Mouse (Mus musculus): ENCODE data around the gene Tenm2. TPM values are rescaled to one million over a fixed set of nuclear protein-coding genes. Genes with fewer than 3 reads are reported as not detected.
A peak's percentile ranks its signal among the peaks of the same experiment; 100 is the strongest.

The Tenm2 gene
- polyA plus RNA-seq, 1 experiment from 2014 or later: 3.4 TPM

- H3K9me3 ChIP-seq (ENCODE audit: control insufficient read depth, low read length): no peaks in the 10 kb centered on the region
- no peaks in the 10 kb centered on the region for H3K4me1 ChIP-seq (ENCODE audit: control insufficient read depth, insufficient read depth, low read length)
- no peaks in the 10 kb centered on the region for H3K36me3 ChIP-seq (ENCODE audit: control insufficient read depth, insufficient read depth, low read length)
- DNase-seq (ENCODE audit: low spot score) (no peak), ATAC-seq (ENCODE audit: low read depth) (no peak)
- no peak overlapping the region for H3K27ac ChIP-seq (replicated peaks; ENCODE audit: low read depth, low read length)
- H3K9ac ChIP-seq (ENCODE audit: low read depth, low read length): no peak overlapping the region
- H3K27me3 ChIP-seq (replicated peaks; ENCODE audit: control insufficient read depth, insufficient read depth, low read length): no peaks in the 10 kb centered on the region
- no peak overlapping the region for H3K4me3 ChIP-seq (ENCODE audit: low read depth, low read length)
- H3K4me2 ChIP-seq (ENCODE audit: low read depth, low read length): no peak overlapping the region
- whole genome bisulfite sequencing: 79% methylated on average over 7 of the region's 7 CpGs
Measured at GRCm38 (mm10) chr11:36560785-36561548, 674.8 kb downstream of the Tenm2 start.

- Histone ChIP-seq H3K27ac (replicated peaks; ENCODE audit: low read depth, low read length) (no peak overlapping the region), H3K27me3 (replicated peaks; ENCODE audit: control insufficient read depth, insufficient read depth, low read length) (no peaks in the 10 kb centered on the region), H3K9me3 (ENCODE audit: control insufficient read depth, low read length) (no peaks in the 10 kb centered on the region), H3K4me1 (ENCODE audit: control insufficient read depth, insufficient read depth, low read length) (no peaks in the 10 kb centered on the region), H3K36me3 (ENCODE audit: control insufficient read depth, insufficient read depth, low read length) (no peaks in the 10 kb centered on the region), H3K4me3 (ENCODE audit: low read depth, low read length) (no peak overlapping the region), H3K9ac (ENCODE audit: low read depth, low read length) (no peak overlapping the region), H3K4me2 (ENCODE audit: low read depth, low read length) (no peak overlapping the region)
- DNase-seq (ENCODE audit: low spot score): no peak
- no peak for ATAC-seq (ENCODE audit: low read depth)
- WGBS: 77% methylated on average over 6 of the region's 6 CpGs
Measured at GRCm38 (mm10) chr11:36557316-36557715, 678.4 kb downstream of the Tenm2 start.

GRCm38 (mm10) chr11:36553286-36553685, 682.5 kb downstream of the Tenm2 start:
- Histone ChIP-seq H3K4me2 (ENCODE audit: low read depth, low read length) (no peak overlapping the region), H3K4me1 (ENCODE audit: control insufficient read depth, insufficient read depth, low read length) (no peaks in the 10 kb centered on the region), H3K27ac (replicated peaks; ENCODE audit: low read depth, low read length) (no peak overlapping the region), H3K27me3 (replicated peaks; ENCODE audit: control insufficient read depth, insufficient read depth, low read length) (no peaks in the 10 kb centered on the region), H3K9ac (ENCODE audit: low read depth, low read length) (no peak overlapping the region), H3K36me3 (ENCODE audit: control insufficient read depth, insufficient read depth, low read length) (no peaks in the 10 kb centered on the region), H3K4me3 (ENCODE audit: low read depth, low read length) (no peak overlapping the region), H3K9me3 (ENCODE audit: control insufficient read depth, low read length) (no peaks in the 10 kb centered on the region)
- no peak for DNase-seq (ENCODE audit: low spot score)
- no peak for ATAC-seq (ENCODE audit: low read depth)
- WGBS: 57% methylated on average over 5 of the region's 5 CpGs

- H3K27me3 ChIP-seq (replicated peaks; ENCODE audit: control insufficient read depth, insufficient read depth, low read length): no peaks in the 10 kb centered on the region
- no peaks in the 10 kb centered on the region for H3K36me3 ChIP-seq (ENCODE audit: control insufficient read depth, insufficient read depth, low read length)
- ATAC-seq (ENCODE audit: low read depth) (peak; percentile 30; the same call in 1 of the 2 replicates), DNase-seq (ENCODE audit: low spot score) (peak; percentile 60)
- no peaks in the 10 kb centered on the region for H3K9me3 ChIP-seq (ENCODE audit: control insufficient read depth, low read length)
- no peak overlapping the region for H3K27ac ChIP-seq (replicated peaks; ENCODE audit: low read depth, low read length)
- no peak overlapping the region for H3K4me3 ChIP-seq (ENCODE audit: low read depth, low read length)
- WGBS: 12% methylated on average over 4 of the region's 4 CpGs
- H3K9ac ChIP-seq (ENCODE audit: low read depth, low read length): no peak overlapping the region
- no peaks in the 10 kb centered on the region for H3K4me1 ChIP-seq (ENCODE audit: control insufficient read depth, insufficient read depth, low read length)
- no peak overlapping the region for H3K4me2 ChIP-seq (ENCODE audit: low read depth, low read length)
Measured at GRCm38 (mm10) chr11:36550649-36551048, 685.1 kb downstream of the Tenm2 start.

- Histone ChIP-seq H3K4me1 (ENCODE audit: control insufficient read depth, insufficient read depth, low read length) (no peaks in the 10 kb centered on the region), H3K4me3 (ENCODE audit: low read depth, low read length) (no peak overlapping the region), H3K27ac (replicated peaks; ENCODE audit: low read depth, low read length) (no peak overlapping the region), H3K9me3 (ENCODE audit: control insufficient read depth, low read length) (no peaks in the 10 kb centered on the region), H3K27me3 (replicated peaks; ENCODE audit: control insufficient read depth, insufficient read depth, low read length) (no peaks in the 10 kb centered on the region), H3K36me3 (ENCODE audit: control insufficient read depth, insufficient read depth, low read length) (no peaks in the 10 kb centered on the region), H3K9ac (ENCODE audit: low read depth, low read length) (no peak overlapping the region), H3K4me2 (ENCODE audit: low read depth, low read length) (no peak overlapping the region)
- DNase-seq (ENCODE audit: low spot score): peak; percentile 35
- WGBS: 64% methylated on average over 11 of the region's 11 CpGs
- ATAC-seq (ENCODE audit: low read depth): no peak
Measured at GRCm38 (mm10) chr11:36549398-36550139, 686.2 kb downstream of the Tenm2 start.

GRCm38 (mm10) chr11:36548139-36548538, 687.6 kb downstream of the Tenm2 start:
- ATAC-seq (ENCODE audit: low read depth): no peak
- WGBS: 67% methylated on average over 4 of the region's 4 CpGs

GRCm38 (mm10) chr11:36538144-36538543, 697.6 kb downstream of the Tenm2 start:
- Histone ChIP-seq H3K36me3 (ENCODE audit: control insufficient read depth, insufficient read depth, low read length) (no peaks in the 10 kb centered on the region), H3K4me1 (ENCODE audit: control insufficient read depth, insufficient read depth, low read length) (no peaks in the 10 kb centered on the region), H3K9ac (ENCODE audit: low read depth, low read length) (no peak overlapping the region), H3K27me3 (replicated peaks; ENCODE audit: control insufficient read depth, insufficient read depth, low read length) (no peaks in the 10 kb centered on the region), H3K4me2 (ENCODE audit: low read depth, low read length) (no peak overlapping the region), H3K4me3 (ENCODE audit: low read depth, low read length) (no peak overlapping the region), H3K27ac (replicated peaks; ENCODE audit: low read depth, low read length) (no peak overlapping the region), H3K9me3 (ENCODE audit: control insufficient read depth, low read length) (no peaks in the 10 kb centered on the region)
- WGBS: 83% methylated on average over 4 of the region's 4 CpGs
- ATAC-seq (ENCODE audit: low read depth): no peak
- no peak for DNase-seq (ENCODE audit: low spot score)

More at GRCm38 (mm10) chr11:36548139-36548538, 687.6 kb downstream of the Tenm2 start:
- Histone ChIP-seq H3K4me2 (ENCODE audit: low read depth, low read length) (no peak overlapping the region), H3K9ac (ENCODE audit: low read depth, low read length) (no peak overlapping the region), H3K4me3 (ENCODE audit: low read depth, low read length) (no peak overlapping the region), H3K27me3 (replicated peaks; ENCODE audit: control insufficient read depth, insufficient read depth, low read length) (no peaks in the 10 kb centered on the region), H3K9me3 (ENCODE audit: control insufficient read depth, low read length) (no peaks in the 10 kb centered on the region), H3K4me1 (ENCODE audit: control insufficient read depth, insufficient read depth, low read length) (no peaks in the 10 kb centered on the region), H3K36me3 (ENCODE audit: control insufficient read depth, insufficient read depth, low read length) (no peaks in the 10 kb centered on the region), H3K27ac (replicated peaks; ENCODE audit: low read depth, low read length) (no peak overlapping the region)
- no peak for DNase-seq (ENCODE audit: low spot score)

GRCm38 (mm10) chr11:36537573-36538133, 698.1 kb downstream of the Tenm2 start:
- no peak overlapping the region for H3K4me3 ChIP-seq (ENCODE audit: low read depth, low read length)
- H3K27ac ChIP-seq (replicated peaks; ENCODE audit: low read depth, low read length): no peak overlapping the region
- no peaks in the 10 kb centered on the region for H3K27me3 ChIP-seq (replicated peaks; ENCODE audit: control insufficient read depth, insufficient read depth, low read length)
- no peaks in the 10 kb centered on the region for H3K9me3 ChIP-seq (ENCODE audit: control insufficient read depth, low read length)
- H3K36me3 ChIP-seq (ENCODE audit: control insufficient read depth, insufficient read depth, low read length): no peaks in the 10 kb centered on the region
- DNase-seq (ENCODE audit: low spot score) (no peak), ATAC-seq (ENCODE audit: low read depth) (no peak)
- WGBS: 76% methylated on average over 9 of the region's 9 CpGs
- no peak overlapping the region for H3K9ac ChIP-seq (ENCODE audit: low read depth, low read length)
- no peak overlapping the region for H3K4me2 ChIP-seq (ENCODE audit: low read depth, low read length)
- no peaks in the 10 kb centered on the region for H3K4me1 ChIP-seq (ENCODE audit: control insufficient read depth, insufficient read depth, low read length)

Data from embryonic facial prominence, embryonic 14.5 days (tissue).